Mouse (Mus musculus): Measurements from ENCODE around the gene Cyp2a5. TPM values are rescaled to one million over a fixed set of nuclear protein-coding genes. Genes with fewer than 3 reads are reported as not detected.
"Not testable (repeated sequence)": the region's sequence is repeated elsewhere in the genome, so short reads cannot be mapped to it uniquely, and the experiment has no call there.

The Cyp2a5 gene
- polyA plus RNA-seq, 1 experiment from 2014 or later = 0.90 TPM

DNA sequence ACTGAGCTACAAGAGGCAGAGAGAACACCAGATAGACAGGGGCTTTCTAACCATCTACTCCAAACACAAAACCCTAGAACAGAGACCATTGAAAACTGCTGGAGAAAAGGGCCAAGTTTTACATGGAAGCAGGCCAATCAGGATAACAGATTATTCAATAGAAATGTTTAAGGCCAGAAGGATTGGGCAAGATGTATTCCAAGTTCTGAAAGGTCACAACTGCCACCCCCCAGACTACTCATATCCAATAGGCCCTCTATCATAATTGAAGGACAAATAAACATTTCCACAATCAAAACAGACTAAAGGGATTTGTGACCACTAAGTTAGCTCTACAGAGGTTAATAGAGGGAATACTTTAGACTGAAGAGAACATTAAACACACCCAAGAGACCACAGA, 15.0 kb downstream of the Cyp2a5 start:
- not testable (repeated sequence) for H3K4me3 ChIP-seq (ENCODE audit: low read length); ATAC-seq; H3K9ac ChIP-seq (ENCODE audit: low read depth, low read length); H3K4me1 ChIP-seq (ENCODE audit: control insufficient read depth, insufficient read depth, low read depth, low read length); H3K27ac ChIP-seq (ENCODE audit: low read depth, low read length); H3K9me3 ChIP-seq (ENCODE audit: control insufficient read depth, low read length); H3K4me2 ChIP-seq (ENCODE audit: low read length); H3K27me3 ChIP-seq (replicated peaks; ENCODE audit: control insufficient read depth, insufficient read depth, low read length); H3K36me3 ChIP-seq (ENCODE audit: control insufficient read depth, insufficient read depth, low read length)

DNA sequence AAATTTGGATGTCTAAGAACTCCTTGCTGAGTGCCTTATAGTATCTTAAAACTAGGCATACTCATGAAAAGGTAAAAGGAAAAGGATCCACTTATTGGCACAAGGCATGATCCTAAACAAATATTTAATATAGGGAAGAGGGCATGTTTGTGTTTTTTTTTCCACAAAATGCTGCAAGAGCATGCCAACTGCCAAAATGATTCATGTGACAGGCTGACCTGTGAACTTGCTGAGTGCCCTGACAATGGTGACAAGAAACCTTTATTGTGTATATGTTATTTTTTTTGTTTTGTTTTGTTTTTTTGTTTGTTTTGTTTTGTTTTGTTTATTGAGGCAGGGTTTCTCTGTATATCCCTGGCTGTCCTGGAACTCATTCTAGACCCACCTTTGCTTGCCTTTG, 43.5 kb downstream of the Cyp2a5 start:
- not testable (repeated sequence) for H3K4me2 ChIP-seq (ENCODE audit: low read length); H3K9me3 ChIP-seq (ENCODE audit: control insufficient read depth, low read length); H3K36me3 ChIP-seq (ENCODE audit: control insufficient read depth, insufficient read depth, low read length); H3K9ac ChIP-seq (ENCODE audit: low read depth, low read length); H3K4me1 ChIP-seq (ENCODE audit: control insufficient read depth, insufficient read depth, low read depth, low read length); H3K4me3 ChIP-seq (ENCODE audit: low read length); ATAC-seq; H3K27ac ChIP-seq (ENCODE audit: low read depth, low read length); H3K27me3 ChIP-seq (replicated peaks; ENCODE audit: control insufficient read depth, insufficient read depth, low read length)

DNA sequence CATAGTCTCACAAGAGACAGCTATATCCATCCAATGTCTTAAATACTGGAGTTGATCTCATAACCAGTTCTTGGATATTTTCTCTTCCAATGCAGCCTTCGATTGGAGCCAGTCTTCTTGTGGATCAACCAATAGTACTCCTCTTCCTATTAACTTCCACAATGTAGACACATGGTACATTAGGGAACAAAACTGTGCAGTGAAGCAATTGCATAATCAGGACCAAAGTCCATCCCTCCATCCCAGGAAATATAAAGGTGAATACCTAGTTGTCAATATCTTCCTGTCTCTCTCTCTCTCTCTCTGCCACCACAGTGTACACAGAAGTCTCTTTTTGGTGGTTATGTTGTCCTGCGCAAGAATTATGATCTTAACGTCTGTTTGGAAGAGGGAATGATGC, 45.5 kb downstream of the Cyp2a5 start:
- H3K4me2 ChIP-seq (ENCODE audit: low read length); H3K4me1 ChIP-seq (ENCODE audit: control insufficient read depth, insufficient read depth, low read depth, low read length); H3K9ac ChIP-seq (ENCODE audit: low read depth, low read length); H3K27me3 ChIP-seq (replicated peaks; ENCODE audit: control insufficient read depth, insufficient read depth, low read length); H3K4me3 ChIP-seq (ENCODE audit: low read length); ATAC-seq; H3K9me3 ChIP-seq (ENCODE audit: control insufficient read depth, low read length); H3K36me3 ChIP-seq (ENCODE audit: control insufficient read depth, insufficient read depth, low read length); H3K27ac ChIP-seq (ENCODE audit: low read depth, low read length): not testable (repeated sequence)
- WGBS = 83% methylated on average over 2 of the region's 3 CpGs

Other genes with a start within 250 kb of the Cyp2a5 start
- not detected in 2 replicates for gene Vmn1r185, start 216.8 kb upstream of the Cyp2a5 start, polyA plus RNA-seq (2015; fragmentation: Nextera tagmentation; extraction: Ambion mirVana)
- not detected in 2 replicates for gene Cyp2b23, start 148.9 kb upstream of the Cyp2a5 start, polyA plus RNA-seq (2015; fragmentation: Nextera tagmentation; extraction: Ambion mirVana)
- 0.66 and 0.75 TPM in 2 replicates for gene Cyp2b19, start 78.2 kb upstream of the Cyp2a5 start, polyA plus RNA-seq (2015; fragmentation: Nextera tagmentation; extraction: Ambion mirVana)
- not detected in 2 replicates for gene Cyp2g1, start 26.4 kb upstream of the Cyp2a5 start, polyA plus RNA-seq (2015; fragmentation: Nextera tagmentation; extraction: Ambion mirVana)
- not detected in 2 replicates for gene Cyp2a22, start 104.1 kb downstream of the Cyp2a5 start, polyA plus RNA-seq (2015; fragmentation: Nextera tagmentation; extraction: Ambion mirVana)
- not detected in 2 replicates for gene Cyp2a12, start 193.8 kb downstream of the Cyp2a5 start, polyA plus RNA-seq (2015; fragmentation: Nextera tagmentation; extraction: Ambion mirVana)